Mouse (Mus musculus) megakaryocyte progenitor cell, adult 5-6 weeks (primary cell): ENCODE results near the gene 3110040N11Rik. TPM values are rescaled to one million over a fixed set of nuclear protein-coding genes. Genes with fewer than 3 reads are reported as not detected.
"Not testable (repeated sequence)": the region's sequence is repeated elsewhere in the genome, so short reads cannot be mapped to it uniquely, and the experiment has no call there.

Experiments
- ATAC-seq: replicated peaks from 2 replicates; pipeline ENCODE4 v1.8.0; 2016; ENCODE audit warnings: mild to moderate bottlenecking, moderate TSS enrichment, inconsistent platforms; ENCODE audit not compliant: poor library complexity
- total RNA-seq, 2 experiments: library from RNA; stranded (forward) in 1 of 2; stranded (reverse) in 1 of 2; fragments of 157-497, 149-512 nt in 1 of 2; fragments of 200-1000 nt in 1 of 2; gene quantifications; 2 replicates each; pipeline versions ENCODE4 v1.2.3 to v1.2.4; 2015 to 2017

The 3110040N11Rik gene
- total RNA-seq (2015) (28.1 and 45.7 TPM in 2 replicates), total RNA-seq (2017) (96.3 and 102 TPM in 2 replicates)

- ATAC-seq = peak; percentile 93
These were observed at the start of gene 3110040N11Rik for GRCm38 (mm10) chr7:81789095-81789757. Gene 3110040N11Rik (minus strand): TSS chr7:81789478.

- ATAC-seq = not testable (repeated sequence)
These were observed 48.5 kb upstream of the 3110040N11Rik start for GRCm38 (mm10) chr7:81837771-81838170.

- peak; percentile 55 for ATAC-seq
These were observed 46.2 kb upstream of the 3110040N11Rik start for GRCm38 (mm10) chr7:81835430-81835829.

- ATAC-seq = peak; percentile 48; the same call in 1 of the 2 replicates
These were observed 45.6 kb upstream of the 3110040N11Rik start for GRCm38 (mm10) chr7:81834847-81835246.

- peak; percentile 80 for ATAC-seq
These were observed 40.2 kb upstream of the 3110040N11Rik start, which contains the start of gene Btbd1 for GRCm38 (mm10) chr7:81829379-81829894. Gene Btbd1 (minus strand): TSS chr7:81829431.

GRCm38 (mm10) chr7:81828681-81829378 is 39.6 kb upstream of the 3110040N11Rik start:
- peak; percentile 35 for ATAC-seq

- ATAC-seq = peak; percentile 41
These were observed 38.8 kb upstream of the 3110040N11Rik start for GRCm38 (mm10) chr7:81827806-81828667.

GRCm38 (mm10) chr7:81825381-81825780 is 36.1 kb upstream of the 3110040N11Rik start:
- ATAC-seq = no peak

- no peak for ATAC-seq
These were observed 35.6 kb upstream of the 3110040N11Rik start for GRCm38 (mm10) chr7:81824906-81825305.

- ATAC-seq = 0 out of 2 replicates have a peak, but pooled peaks have one; percentile 26
These were observed 16.8 kb upstream of the 3110040N11Rik start for GRCm38 (mm10) chr7:81806067-81806466.

- peak; percentile 17; the same call in 1 of the 2 replicates for ATAC-seq
These were observed 742 bp downstream of the 3110040N11Rik start for GRCm38 (mm10) chr7:81788536-81788935.

- peak; percentile 60 for ATAC-seq
These were observed 11.5 kb downstream of the 3110040N11Rik start for GRCm38 (mm10) chr7:81777667-81778218.

- no peak for ATAC-seq
These were observed 14.0 kb downstream of the 3110040N11Rik start for GRCm38 (mm10) chr7:81775325-81775724.

- ATAC-seq = peak; percentile 48
These were observed 16.3 kb downstream of the 3110040N11Rik start for GRCm38 (mm10) chr7:81772786-81773539.

GRCm38 (mm10) chr7:81763110-81763845 is 26.0 kb downstream of the 3110040N11Rik start:
- ATAC-seq = peak; percentile 71

- peak; percentile 93 for ATAC-seq
These were observed 26.8 kb downstream of the 3110040N11Rik start, which contains the start of gene Ramac for GRCm38 (mm10) chr7:81762180-81763109. Gene Ramac (plus strand): TSS chr7:81762925.

GRCm38 (mm10) chr7:81747956-81748355 is 41.3 kb downstream of the 3110040N11Rik start:
- ATAC-seq = no peak

- ATAC-seq = peak; percentile 83
These were observed 45.1 kb downstream of the 3110040N11Rik start for GRCm38 (mm10) chr7:81744145-81744544.
